Mouse (Mus musculus) bone marrow, adult 2 months (tissue): ENCODE measurements around the gene Lce1c.

Source experiments
- CTCF ChIP-seq: fragments of 200-500 bp; IDR thresholded peaks from 2 replicates; pipeline ENCODE4 v1.5.1; 2011; ENCODE audit warnings: low read length, control low read depth; ENCODE audit not compliant: control insufficient read depth, insufficient read depth
- POLR2A ChIP-seq: fragments of 200-500 bp; IDR thresholded peaks from 2 replicates; pipeline ENCODE4 v1.6.1; 2011; ENCODE audit warnings: low read depth, mild to moderate bottlenecking, control low read depth, low read length, borderline replicate concordance; ENCODE audit not compliant: control insufficient read depth

DNA sequence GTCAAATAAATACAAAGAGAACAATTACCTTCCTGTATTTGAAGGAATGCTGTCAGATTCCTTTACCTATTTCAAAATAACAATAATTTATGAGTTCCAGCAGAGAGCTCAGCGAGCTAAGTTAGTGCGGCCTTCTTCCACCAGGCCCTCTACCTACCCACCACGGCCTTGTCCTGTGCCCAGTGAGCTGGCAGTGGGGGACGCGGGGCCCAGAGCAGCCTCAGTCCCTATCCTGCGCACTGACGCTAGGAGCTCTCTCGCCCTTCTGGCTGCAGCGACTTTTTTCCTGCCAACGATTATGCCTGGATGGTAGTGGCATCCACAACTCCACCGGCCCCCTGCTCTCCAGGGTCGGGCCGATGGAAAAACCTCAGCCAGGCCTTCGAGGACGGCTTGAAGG is 39.2 kb upstream of the Lce1c start:
- TF ChIP-seq CTCF (no peak), POLR2A (no peak)
